Mouse (Mus musculus): ENCODE results near the gene CT030661.1. TPM values are rescaled to one million over a fixed set of nuclear protein-coding genes. Genes with fewer than 3 reads are reported as not detected.

CT030661.1 gene
- 0.36 and 0.90 TPM in 2 replicates for polyA plus RNA-seq (2012; ENCODE audit: low replicate concordance)

DNA sequence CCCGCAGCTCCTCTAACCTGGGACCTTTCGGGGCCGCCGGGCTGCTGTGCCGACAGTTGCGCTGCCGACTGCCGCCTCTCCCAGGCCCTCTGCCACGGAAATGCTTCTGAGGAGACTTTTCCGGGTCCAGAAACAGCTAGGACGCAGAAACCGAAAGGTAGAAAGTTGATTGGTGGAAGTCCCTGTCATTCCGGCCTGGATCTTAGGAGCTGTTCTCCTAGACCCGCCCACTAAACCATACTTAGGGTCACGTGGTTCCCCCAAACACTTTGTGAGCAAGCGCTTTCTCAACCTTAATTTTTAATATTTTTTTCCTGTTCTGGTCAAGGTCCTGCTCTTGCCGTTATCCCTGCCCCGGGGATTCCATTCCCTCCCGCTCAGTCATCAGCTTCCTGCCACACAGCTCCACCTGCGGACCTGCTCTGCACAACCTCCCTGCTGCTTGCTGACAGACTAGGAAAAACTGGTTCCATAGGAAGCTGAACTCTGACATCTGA, at the start of gene CT030661.1:
Gene CT030661.1 (minus strand): TSS at position 108 of the 497 bp plus-strand sequence.

DNA sequence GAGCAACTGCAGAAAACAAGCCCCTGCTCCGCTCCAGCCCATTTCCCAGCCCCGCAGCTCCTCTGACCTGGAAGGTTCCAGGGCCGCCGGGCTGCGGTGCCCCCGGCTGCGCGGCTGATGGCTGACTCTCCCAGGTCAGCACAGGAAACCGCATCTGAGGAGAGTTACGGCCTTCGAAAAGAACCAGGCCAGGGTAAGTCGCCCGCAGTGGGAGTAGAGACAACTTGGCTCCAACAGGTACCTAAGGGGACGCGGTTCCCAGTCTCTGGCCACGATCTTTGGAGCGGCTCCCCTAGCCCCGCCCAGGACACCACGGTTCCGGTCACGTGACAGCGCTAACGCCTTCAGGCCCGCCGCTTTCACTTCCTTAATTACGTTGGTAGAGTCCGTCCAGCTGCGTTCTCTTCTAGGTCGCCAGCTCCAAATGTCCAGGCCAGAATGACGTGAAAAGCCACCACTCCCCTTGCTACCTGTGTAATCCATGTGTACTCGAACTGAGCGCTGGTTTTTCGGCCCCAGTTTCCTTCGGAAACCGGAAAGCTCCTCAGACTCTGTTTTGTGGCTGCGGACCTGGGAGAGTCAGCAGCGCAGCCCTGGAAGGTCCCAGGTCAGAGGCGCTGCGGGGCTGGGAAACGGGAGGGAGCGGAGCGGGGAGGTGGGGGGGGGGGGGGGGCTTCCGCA, 46.6 kb upstream of the CT030661.1 start, which contains the start of the genes Zfp944 and Zfp758:
Gene Zfp944 (minus strand): TSS at position 300 of the 681 bp plus-strand sequence.
Gene Zfp758 (plus strand): TSS at position 353 of the 681 bp plus-strand sequence.

Other genes with a start within 250 kb of the CT030661.1 start
- gene Zfp947, start 148.6 kb downstream of the CT030661.1 start, polyA plus RNA-seq (2012; ENCODE audit: low replicate concordance) = not detected in 2 replicates
- gene Zfp994, start 89.2 kb downstream of the CT030661.1 start, polyA plus RNA-seq (2012; ENCODE audit: low replicate concordance) = 0.08 and 0.40 TPM in 2 replicates
- 1.3 and 1.9 TPM in 2 replicates for gene Zfp944, start 46.6 kb upstream of the CT030661.1 start, polyA plus RNA-seq (2012; ENCODE audit: low replicate concordance)
- gene Zfp758, start 46.6 kb upstream of the CT030661.1 start, polyA plus RNA-seq (2012; ENCODE audit: low replicate concordance) = 0.24 and 0.64 TPM in 2 replicates
- 6.4 and 9.7 TPM in 2 replicates for gene Zfp946, start 109.4 kb upstream of the CT030661.1 start, polyA plus RNA-seq (2012; ENCODE audit: low replicate concordance)

Data from hematopoietic multipotent progenitor cell, adult 10-12 weeks (in vitro differentiated cells).